Mouse (Mus musculus): ENCODE measurements around the gene Cspg4.
A peak's percentile ranks its signal among the peaks of the same experiment; 100 is the strongest.

Gene Cspg4

GRCm38 (mm10) chr9:56864216-56864729 is 560 bp upstream of the Cspg4 start, which contains the start of gene Odf3l1:
Odf3l1 (minus strand) TSS chr9:56864679.
- DNase-seq (ENCODE audit: low spot score in 2 of 2) = no peak

GRCm38 (mm10) chr9:56865673-56866400 is 1.0 kb downstream of the Cspg4 start:
- DNase-seq (ENCODE audit: low spot score in 2 of 2) = no peak

DNA sequence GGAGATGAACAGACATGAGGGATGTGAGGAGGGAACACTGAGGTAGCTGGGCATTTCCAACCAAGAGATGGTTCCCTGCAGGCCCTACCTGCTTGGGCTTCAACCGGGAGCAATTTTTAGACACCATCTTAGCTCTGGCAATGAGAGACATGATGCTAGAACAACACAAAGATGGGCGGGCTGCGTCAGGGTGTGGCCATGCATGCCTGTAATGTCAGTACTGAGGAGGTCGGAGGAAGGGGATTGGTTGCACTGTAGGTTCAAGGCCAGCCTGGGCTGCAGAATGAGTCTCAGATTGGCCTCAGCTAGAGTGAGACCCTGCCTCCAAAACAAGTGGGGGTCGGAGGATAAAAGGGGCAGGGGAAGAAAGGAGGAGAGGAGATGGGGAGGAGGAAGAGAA is 1.6 kb downstream of the Cspg4 start:
- no peak for DNase-seq (ENCODE audit: low spot score in 2 of 2)

DNA sequence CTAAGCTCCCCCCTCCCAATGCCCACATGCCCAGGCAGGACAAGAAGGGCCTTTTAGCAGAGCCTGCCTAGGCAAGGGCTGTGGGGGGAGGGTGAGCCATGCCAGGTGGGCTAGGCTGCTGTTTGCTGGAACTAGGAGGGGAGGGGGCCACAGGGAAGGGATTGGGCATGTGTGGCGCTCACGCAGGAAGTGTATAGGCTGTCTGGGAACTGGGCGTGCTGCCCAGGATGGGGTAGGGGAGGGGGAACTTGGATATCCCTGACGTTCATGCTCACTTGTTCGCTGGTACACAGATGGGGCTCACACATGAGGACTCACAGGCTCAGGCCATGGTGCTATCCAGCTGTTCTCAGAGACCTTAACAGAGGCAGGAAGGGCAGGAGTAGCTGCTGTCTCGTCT is 3.5 kb downstream of the Cspg4 start:
- DNase-seq (ENCODE audit: low spot score in 2 of 2) = no peak

DNA sequence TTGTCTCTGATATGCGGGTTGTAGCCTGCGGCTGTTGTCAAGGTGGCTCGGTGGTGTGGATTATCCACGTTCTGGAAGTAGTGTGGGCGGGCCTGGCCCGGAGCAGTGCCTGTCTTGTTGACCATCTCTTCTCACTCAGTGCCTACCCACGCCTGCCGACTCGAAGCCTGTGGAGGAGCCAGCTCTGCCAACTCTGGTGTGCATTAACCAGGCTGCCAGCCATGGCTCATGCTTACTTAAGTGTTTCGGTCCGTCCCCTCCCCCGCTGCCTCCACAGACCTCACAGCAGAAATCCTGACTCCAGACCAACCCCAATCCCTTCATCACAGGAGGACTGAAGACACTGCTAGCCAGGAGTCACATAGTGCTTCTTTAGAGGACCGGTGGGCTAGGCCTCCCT is 4.7 kb downstream of the Cspg4 start:
- no peak for DNase-seq (ENCODE audit: low spot score in 2 of 2)

GRCm38 (mm10) chr9:56870778-56871177 is 5.9 kb downstream of the Cspg4 start:
- no peak for DNase-seq (ENCODE audit: low spot score in 2 of 2)

GRCm38 (mm10) chr9:56871191-56871590 is 6.4 kb downstream of the Cspg4 start:
- peak; percentile 77 to 79 for DNase-seq (ENCODE audit: low spot score in 2 of 2)

DNA sequence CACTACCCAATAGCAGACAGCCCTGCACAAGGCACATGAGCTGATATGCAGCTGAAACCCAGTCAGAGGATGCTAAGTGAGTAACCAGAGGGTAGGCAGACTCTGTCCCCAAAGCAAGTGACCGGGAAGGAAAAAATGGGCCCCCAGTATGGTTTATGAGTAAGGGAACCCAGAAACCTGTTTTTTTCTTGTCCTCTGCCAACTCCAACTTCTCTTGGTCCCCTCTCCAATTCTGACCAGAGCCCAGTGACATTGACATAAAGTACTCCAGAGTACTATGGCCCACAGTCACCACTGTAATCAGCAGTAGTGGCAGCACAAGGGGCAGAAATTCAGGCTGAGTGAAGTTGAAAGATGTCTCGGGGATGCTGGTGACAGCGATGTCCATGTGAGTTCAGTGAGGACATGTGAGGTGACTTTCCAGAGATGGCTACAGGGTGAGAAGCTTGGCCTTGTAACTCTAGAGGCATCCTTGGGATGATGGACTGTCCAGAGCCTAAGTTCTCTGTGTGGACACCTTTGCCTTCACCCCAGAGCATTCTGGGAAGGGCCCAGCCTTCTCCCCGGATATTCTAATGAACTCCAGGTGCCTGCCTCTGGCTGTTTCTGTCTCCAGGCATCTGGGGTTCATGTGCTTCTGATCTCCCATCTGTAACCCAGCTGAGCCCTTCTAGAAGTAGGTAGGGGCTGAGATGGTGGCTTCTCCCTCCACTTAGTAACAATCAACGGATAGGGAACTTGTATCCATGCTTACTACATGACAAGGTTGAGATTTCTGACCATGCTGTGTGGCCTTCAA is 7.5 kb downstream of the Cspg4 start:
- DNase-seq (ENCODE audit: low spot score in 2 of 2) = no peak

- no peak for DNase-seq (ENCODE audit: low spot score in 2 of 2)
Measured at GRCm38 (mm10) chr9:56873097-56873496, 8.3 kb downstream of the Cspg4 start.

- no peak for DNase-seq (ENCODE audit: low spot score in 2 of 2)
Measured at GRCm38 (mm10) chr9:56876784-56877183, 12.0 kb downstream of the Cspg4 start.

GRCm38 (mm10) chr9:56877284-56877683 is 12.5 kb downstream of the Cspg4 start:
- no peak for DNase-seq (ENCODE audit: low spot score in 2 of 2)

DNA sequence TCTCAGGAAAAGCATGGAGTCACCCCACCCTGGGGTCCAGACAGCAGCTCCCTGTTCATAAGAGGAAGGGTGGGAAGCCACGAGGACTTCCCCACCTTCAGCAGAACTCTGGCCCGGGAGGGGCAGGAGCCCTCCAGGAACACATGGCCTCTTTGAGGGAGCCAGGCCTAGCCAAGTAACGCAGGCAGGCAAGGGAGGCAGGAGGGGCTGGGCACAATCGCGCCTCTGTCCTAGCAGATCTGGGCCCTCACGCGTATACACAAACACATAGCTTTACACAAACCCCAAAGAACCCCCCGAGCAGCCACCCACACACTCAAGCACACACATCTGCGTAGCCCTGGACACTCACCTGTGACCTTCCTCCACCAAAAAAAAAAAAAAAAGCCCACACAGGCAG is 16.0 kb downstream of the Cspg4 start:
- no peak for DNase-seq (ENCODE audit: low spot score in 2 of 2)

GRCm38 (mm10) chr9:56881539-56882082 is 16.8 kb downstream of the Cspg4 start:
- DNase-seq (ENCODE audit: low spot score in 2 of 2) = no peak

DNA sequence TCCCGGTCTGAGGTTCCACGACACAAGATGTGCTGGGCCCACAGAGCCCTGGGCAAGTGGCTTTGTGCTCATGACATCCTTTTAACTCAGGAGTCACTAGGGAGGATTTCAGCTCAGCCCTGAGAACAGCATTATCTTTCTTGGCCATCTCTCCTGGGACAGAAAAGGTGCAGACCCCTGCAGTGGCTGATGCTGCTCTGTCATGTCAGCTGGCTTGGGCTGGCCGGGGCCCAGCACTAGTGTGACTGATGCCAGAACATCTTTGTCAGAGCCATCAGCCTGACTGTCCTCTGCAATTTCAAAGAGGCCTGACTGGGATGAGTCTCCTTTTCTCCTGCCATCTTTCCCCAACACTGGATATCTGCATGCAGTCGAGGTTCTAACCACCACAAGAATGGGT is 17.4 kb downstream of the Cspg4 start:
- no peak for DNase-seq (ENCODE audit: low spot score in 2 of 2)

DNA sequence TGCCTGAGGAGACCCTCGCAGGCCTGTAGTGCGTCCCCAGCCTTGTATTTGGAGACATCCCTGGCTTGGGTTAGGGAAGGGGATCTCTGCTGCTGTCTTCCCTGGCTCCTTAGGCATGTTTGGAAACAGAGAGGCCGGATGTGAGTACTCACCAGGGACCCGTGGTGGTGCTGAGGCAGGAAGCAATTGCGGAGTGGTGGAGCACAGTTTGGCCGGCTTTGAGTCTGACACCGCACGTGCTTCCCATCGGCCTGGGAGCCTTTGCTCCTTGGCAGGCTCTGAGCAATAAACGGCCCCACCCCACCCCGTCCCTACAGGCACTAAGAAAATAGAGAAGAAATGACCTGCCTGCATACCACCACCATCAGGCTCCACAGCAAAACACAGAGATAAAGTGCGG is 18.0 kb downstream of the Cspg4 start:
- peak; percentile 80 to 84 for DNase-seq (ENCODE audit: low spot score in 2 of 2)

DNA sequence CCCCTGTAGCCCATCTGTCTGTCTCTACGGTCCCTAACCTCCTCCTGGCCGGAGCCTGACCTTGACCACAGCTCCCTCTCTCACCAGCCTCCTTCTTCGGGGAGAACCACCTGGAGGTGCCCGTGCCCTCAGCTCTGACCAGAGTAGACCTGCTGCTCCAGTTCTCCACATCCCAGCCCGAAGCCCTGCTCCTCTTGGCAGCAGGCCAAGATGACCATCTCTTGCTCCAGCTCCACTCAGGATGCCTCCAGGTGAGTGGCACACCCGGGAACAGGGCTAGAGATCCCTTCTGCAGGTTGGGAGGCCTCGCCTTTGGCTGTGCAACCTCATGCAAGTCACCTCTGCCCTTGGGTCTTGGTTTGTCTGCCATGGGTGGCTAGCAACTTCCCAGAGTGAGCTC is 18.6 kb downstream of the Cspg4 start:
- DNase-seq (ENCODE audit: low spot score in 2 of 2) = no peak

GRCm38 (mm10) chr9:56884328-56884727 is 19.5 kb downstream of the Cspg4 start:
- DNase-seq (ENCODE audit: low spot score in 2 of 2) = no peak

DNA sequence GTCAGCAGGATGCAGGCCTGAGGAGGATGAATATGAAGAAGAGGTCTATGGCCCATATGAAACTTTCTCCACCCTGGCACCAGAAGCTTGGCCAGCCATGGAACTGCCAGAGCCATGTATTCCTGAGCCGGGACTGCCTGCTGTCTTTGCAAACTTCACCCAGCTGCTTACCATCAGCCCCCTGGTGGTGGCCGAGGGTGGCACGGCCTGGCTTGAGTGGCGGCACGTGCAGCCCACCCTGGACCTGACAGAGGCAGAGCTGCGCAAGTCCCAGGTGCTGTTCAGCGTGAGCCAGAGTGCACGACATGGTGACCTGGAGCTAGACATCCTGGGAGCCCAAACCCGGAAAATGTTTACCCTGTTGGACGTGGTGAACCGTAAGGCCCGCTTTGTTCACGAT is 21.3 kb downstream of the Cspg4 start:
- no peak for DNase-seq (ENCODE audit: low spot score in 2 of 2)

DNA sequence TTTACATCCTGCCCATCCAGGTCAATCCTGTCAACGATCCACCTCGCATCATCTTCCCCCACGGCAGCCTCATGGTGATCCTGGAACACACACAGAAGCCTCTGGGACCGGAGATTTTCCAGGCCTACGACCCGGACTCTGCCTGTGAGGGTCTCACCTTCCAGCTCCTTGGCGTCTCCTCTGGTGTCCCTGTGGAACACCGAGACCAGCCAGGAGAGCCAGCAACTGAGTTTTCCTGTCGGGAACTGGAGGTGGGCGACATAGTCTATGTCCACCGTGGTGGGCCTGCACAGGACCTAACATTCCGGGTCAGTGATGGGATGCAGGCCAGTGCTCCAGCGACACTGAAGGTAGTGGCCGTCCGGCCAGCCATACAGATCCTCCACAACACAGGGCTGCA is 21.8 kb downstream of the Cspg4 start:
- no peak for DNase-seq (ENCODE audit: low spot score in 2 of 2)

GRCm38 (mm10) chr9:56887581-56887980 is 22.7 kb downstream of the Cspg4 start:
- DNase-seq (ENCODE audit: low spot score in 2 of 2) = no peak

DNA sequence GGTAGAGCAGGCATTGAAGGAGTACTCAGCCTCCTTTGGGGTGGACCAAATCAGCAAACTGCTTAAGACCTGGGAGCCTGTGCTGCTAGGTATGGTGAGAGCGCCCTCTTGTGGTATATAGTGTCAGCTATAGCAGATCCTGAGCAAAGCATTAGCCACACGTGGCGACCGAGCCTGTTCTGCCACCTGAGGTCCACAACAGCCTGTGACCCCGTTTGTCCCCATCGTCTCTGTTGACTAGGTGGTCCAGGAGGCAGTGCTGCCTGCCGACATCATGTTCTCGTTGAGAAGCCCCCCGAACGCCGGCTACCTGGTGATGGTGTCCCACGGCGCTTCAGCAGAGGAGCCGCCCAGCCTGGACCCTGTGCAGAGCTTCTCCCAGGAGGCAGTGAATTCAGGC is 25.0 kb downstream of the Cspg4 start:
- DNase-seq (ENCODE audit: low spot score in 2 of 2) = peak; percentile 62 to 79

- DNase-seq (ENCODE audit: low spot score in 2 of 2) = no peak
Measured at GRCm38 (mm10) chr9:56890522-56891250, 25.9 kb downstream of the Cspg4 start.

Measured in heart, adult 9 months (tissue).